Mouse (Mus musculus) cerebellum, postnatal 14 days (tissue): ENCODE data around the gene Mum1.

ENCODE experiments used
- DNase-seq, 2 experiments: peaks; one replicate each; pipeline ENCODE4 v3.0.0; 2021; ENCODE audit warnings: mixed read lengths in 2 of 2

Gene Mum1

GRCm38 (mm10) chr10:80226416-80227165 lies at the start of gene Mum1:
TSS of gene Mum1 (plus strand) at chr10:80226434.
- DNase-seq: peak; percentile 97 to 98

DNA sequence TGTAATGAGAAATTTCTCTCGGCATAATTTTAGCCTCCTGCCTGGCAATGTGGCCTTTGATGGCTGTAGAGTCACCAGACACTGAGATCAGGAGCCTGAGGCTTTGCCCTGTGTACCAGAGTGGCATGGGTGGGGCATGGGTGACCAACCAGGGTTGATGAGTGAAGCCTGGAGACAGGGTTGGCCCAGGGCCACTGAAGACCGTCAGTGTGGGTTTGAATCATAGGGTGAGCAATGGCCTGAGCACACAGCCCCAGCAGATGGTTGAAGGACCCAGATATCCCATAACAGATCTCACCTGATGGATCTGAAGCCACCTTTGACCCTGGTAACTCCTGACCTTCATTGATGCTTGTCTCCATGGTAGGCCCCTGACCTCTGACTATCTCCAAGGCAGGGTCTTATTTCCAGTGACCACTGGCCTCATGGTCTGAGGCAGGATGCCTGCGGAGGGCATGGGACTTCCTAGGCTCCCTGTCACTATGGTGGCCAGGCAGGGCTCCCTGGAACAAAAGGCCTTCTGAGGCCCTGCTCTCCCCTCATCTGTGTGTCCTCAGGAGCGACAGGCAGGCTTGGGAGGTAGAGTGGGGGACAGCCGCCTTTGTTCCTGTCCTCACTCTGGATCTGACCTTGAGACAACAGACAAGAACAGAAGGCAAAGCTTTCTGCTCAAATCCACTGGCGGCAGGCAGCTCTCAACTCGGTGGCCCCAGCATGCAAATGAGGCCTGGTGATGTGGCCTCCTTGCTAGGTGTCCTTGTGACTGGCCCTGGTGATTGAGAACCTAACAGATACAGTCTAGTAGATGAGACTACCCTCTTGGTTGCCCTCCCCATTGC lies 48.6 kb upstream of the Mum1 start:
- DNase-seq: no peak

GRCm38 (mm10) chr10:80179068-80180051 lies 46.9 kb upstream of the Mum1 start, which contains the start of gene Efna2:
TSS of gene Efna2 (plus strand) at chr10:80179482.
- DNase-seq: peak; percentile 56 to 70

- DNase-seq: no peak
Observed at GRCm38 (mm10) chr10:80180288-80180687, 45.9 kb upstream of the Mum1 start.

DNA sequence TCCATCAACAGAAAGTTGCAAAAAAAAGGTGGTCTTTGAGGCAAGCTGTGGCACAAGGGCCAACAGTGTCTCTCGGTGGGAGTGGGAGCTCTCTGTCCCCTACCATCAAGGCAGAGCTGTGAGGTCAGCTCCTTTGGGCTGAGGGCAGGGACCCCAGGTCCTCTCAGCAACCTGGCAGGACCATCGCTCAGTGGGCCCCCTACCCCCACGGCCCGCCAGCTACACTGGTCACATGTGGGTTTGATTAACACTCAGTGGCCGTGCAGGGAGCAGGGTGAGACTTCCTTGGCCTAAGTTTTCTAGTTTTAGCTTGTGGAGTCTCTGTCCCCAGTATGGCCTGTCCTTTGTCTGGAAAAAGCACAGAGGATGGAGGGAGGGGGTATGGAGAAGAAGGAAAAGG lies 45.4 kb upstream of the Mum1 start:
- no peak for DNase-seq

DNA sequence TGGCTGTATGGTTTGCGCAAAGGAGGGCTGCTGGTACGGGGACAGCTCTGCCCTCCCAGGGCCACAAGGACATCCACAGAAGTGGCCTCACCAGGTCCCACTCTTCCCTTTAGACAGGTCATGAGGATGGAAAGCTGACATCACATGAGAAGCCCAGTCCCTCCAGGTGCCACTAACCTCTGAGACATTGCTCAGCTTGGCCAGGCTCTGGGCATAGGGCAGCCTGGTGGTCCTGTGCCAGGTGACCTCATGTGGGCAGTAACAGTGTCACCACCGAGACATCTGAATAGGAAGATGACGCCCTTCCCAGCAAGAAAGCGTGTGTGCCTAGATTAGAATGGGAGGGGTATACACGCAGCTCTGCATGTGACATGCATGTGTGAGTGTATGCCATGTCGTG lies 43.7 kb upstream of the Mum1 start:
- DNase-seq: no peak

- DNase-seq: no peak
Observed at GRCm38 (mm10) chr10:80186649-80187048, 39.6 kb upstream of the Mum1 start.

DNA sequence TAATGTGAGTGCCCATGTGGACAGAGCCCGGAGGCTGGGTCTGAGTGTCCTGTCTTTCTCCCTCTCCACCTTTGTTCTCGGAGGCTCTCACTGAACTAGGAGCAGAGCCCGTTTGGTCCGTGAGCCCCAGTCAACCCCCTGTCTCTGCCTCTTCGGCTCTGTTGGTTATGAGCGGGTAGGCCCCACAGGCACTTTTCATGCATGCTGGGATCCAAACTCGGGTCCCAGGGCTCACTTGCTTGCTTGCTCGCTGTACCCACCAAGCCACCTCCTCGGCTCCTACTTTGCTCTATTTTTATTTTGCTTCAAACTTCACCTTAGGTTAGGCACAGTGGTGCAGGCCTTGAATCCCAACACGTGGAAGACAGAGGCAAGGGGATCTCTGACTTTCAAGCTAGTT lies 38.5 kb upstream of the Mum1 start:
- DNase-seq: no peak

GRCm38 (mm10) chr10:80188453-80189024 lies 37.7 kb upstream of the Mum1 start:
- no peak for DNase-seq

DNA sequence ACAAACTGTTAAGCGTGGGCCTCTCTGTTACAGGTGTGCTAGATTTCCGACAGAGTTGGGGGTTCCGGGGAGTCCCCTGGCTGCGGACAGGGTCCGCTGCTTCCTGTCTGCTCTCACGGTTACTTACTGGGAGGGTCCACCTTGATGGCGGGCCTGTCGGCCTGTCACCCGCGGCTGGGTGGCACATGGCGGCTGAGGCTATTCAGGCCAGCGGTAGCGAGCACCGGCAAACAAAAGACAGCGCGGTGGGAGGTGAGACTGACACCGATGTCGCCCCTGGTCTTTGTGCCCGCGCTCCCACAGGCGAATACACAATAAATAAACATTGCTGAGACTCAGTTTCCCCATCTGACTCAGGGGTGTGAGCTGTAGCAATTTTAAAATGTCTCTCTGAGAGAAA lies 36.2 kb upstream of the Mum1 start:
- peak in 1 of 2 experiments; percentile 20 for DNase-seq

- DNase-seq: peak in 1 of 2 experiments; percentile 40
Observed at GRCm38 (mm10) chr10:80190491-80191051, 35.7 kb upstream of the Mum1 start.

- DNase-seq: no peak
Observed at GRCm38 (mm10) chr10:80193976-80194375, 32.3 kb upstream of the Mum1 start.

DNA sequence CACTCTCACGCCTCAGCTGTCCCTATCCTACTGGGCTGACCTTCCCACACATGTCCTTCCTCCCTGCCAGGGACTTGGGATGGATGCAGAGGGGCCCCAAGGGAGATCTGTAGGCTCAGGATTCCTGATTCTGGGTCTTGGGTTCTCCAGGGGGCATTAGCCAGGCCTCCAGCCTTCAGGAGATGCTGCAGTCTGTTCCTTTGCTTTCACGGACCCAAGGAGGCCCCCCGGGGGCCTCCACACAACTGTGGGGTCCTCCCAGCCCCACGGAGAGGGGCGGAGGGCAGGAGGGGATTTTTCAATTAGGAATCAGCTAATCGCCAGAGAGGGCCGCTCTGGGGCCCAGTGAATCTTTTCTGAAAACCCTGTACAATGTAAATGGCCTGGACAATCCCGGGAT lies 31.8 kb upstream of the Mum1 start:
- DNase-seq: no peak

DNA sequence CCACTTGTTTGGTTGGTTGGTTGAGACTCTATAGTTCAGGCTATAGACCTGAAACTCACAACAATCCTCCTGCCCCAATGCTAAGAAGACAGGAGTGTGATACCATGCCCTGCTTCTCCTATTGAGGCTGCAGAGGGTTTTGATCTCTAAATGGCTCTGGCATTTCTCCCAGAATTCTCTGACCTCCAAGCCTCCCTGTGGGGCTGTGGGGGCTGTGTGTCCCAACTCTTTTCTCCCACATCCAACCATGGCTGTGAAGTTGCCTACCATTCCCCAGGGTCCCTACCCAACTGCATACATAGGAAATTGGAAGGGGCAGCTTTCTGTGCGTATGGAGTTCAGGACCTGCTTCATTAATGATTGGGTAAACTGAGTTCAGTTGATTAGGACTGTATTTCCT lies 30.1 kb upstream of the Mum1 start:
- DNase-seq: no peak

GRCm38 (mm10) chr10:80196778-80197581 lies 29.3 kb upstream of the Mum1 start:
- no peak for DNase-seq

DNA sequence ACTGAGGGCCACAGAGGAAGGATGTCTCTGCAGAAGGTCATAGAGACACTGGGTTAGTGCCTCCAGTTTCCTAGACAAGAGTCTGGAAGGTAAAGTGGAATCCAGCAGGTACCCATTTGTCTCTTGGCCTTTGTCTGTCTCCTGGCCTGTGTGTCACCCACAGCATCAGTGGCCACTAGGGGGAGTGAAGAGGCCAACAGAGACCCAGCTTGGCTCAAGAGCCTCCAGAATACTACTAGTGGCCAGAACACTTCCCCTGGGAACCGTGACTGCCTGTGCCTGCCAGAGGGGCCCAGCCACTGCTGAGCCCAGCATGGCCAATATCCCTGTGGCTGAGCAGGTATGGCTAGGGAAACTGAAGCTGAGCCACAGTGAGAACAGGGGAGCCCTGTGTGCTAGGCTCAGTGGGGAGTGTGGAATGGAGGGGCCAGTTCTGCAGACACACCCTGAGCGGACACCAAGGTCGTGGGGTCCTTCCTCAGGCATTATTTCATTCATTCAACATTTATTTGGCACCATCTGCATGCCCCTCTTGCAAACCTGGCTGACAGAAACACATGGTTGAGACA lies 26.7 kb upstream of the Mum1 start:
- peak; percentile 90 to 92 for DNase-seq

- DNase-seq: no peak
Observed at GRCm38 (mm10) chr10:80200485-80200884, 25.7 kb upstream of the Mum1 start.

GRCm38 (mm10) chr10:80204055-80204454 lies 22.2 kb upstream of the Mum1 start:
- no peak for DNase-seq

DNA sequence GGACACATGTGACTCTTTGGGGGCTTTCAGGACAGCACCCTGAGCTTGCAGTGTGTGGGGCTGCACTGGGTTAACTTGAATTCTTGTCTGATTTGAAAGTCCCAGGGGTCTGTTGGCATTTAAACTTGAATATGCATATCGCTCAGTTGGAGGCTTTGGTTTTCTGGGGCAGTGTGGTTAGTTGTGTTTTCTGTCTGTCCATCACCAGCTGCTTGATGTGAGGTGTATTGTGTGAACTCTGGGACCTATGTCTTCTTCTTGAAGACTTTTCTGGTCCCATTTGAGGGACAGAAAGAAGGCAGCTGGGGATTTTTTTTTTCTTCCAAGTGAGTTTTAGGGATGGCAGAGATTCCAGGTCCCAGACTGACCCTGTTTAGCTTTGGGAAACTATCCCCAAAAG lies 19.0 kb upstream of the Mum1 start:
- no peak for DNase-seq

- no peak for DNase-seq
Observed at GRCm38 (mm10) chr10:80207676-80208075, 18.6 kb upstream of the Mum1 start.

DNA sequence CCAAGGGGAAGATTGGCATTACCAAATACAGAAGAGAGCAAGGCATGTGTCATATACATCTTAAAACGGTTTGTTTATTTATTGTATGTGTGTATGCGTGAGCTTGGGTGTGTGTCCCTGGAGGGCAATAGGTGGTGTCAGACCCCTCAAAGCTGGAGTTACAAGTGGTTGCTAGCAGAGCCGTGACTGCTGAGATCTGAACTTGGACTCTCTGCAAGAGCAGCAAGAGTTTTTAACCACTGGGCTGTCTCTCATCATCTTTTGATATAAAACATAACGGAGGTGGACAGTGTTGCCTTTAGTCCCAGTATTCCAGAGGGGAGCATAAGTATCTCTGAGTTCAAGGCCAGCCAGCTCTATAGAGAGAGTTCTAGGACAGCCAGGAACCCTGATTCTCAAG lies 18.0 kb upstream of the Mum1 start:
- DNase-seq: no peak
